Mouse (Mus musculus) central nervous system, embryonic 18 days (tissue): ENCODE measurements around the gene Lhfpl1. TPM values are rescaled to one million over a fixed set of nuclear protein-coding genes. Genes with fewer than 3 reads are reported as not detected.

Source experiments
- polyA plus RNA-seq: library from polyadenylated mRNA; depleted of rRNA; stranded (reverse); fragments of >200 nt; gene quantifications from 2 replicates; pipeline ENCODE4 v1.2.3, GENCODE M21; 2012; rRNA removed

Gene Lhfpl1
- 0.06 and 0.52 TPM in 2 replicates for polyA plus RNA-seq

GRCm38 (mm10) chrX:145348377-145349203, at the start of gene Lhfpl1:
Gene Lhfpl1, minus strand, starts transcription at chrX:145349089.

Other genes with a start within 250 kb of the Lhfpl1 start
- 11.5 and 12.5 TPM in 2 replicates for gene Amot, start 156.1 kb upstream of the Lhfpl1 start, polyA plus RNA-seq